Mouse (Mus musculus) sigmoid colon, adult 10 weeks (tissue): Measurements from ENCODE around the gene Glg1. TPM values are rescaled to one million over a fixed set of nuclear protein-coding genes. Genes with fewer than 3 reads are reported as not detected.

ENCODE experiments used
- polyA plus RNA-seq: library from polyadenylated mRNA; stranded (reverse); fragments of 350-450 nt; fragmentation: Illumina TruSeq; extraction: RNeasy Lipid Tissue Mini Kit (QIAGEN cat#74804); gene quantifications from one replicate; pipeline ENCODE4 v1.2.3, GENCODE M21; 2014; ENCODE audit warnings: low read depth, low replicate concordance

Glg1 gene
- 64.7 TPM for polyA plus RNA-seq

DNA sequence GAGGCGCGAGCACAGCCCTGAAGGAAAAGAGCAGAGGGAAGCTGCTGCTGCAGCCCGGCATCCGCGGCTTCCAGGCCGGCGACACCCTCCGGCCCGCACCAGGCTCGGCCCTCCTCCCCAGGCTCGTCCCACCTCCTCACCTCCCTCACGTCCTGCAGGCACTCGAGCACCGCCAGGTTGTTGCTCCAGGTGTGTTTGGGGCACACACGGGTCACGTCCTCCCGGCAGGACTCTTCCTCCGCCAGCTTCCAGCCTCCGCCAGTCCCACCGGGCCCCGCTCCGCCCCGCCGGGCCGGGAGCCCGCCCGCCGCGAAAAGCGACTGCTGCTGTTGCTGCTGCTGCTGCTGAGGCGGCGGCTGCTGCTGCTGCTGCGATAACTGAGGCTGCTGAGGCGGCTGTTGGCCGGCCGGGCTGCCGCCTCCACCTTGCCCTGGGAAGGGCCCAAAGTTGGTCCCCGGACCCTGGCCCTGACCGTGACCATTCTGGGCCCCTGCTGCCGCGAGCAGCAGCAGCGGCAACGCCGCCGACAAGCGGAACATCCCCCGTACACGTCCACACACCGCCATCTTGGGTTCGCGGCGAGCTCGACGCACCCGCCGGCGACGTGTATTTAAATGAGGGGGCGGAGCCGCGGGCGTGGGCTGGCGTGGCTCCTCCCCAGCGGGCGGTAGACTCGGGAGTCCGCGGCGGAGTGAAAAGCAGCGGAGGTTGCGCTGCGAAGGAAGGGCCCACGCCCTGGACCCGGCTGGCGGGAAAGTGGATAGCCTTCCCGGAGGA is at the start of gene Glg1:
Glg1 (minus strand) TSS at position 586 of the 777 bp plus-strand sequence.

DNA sequence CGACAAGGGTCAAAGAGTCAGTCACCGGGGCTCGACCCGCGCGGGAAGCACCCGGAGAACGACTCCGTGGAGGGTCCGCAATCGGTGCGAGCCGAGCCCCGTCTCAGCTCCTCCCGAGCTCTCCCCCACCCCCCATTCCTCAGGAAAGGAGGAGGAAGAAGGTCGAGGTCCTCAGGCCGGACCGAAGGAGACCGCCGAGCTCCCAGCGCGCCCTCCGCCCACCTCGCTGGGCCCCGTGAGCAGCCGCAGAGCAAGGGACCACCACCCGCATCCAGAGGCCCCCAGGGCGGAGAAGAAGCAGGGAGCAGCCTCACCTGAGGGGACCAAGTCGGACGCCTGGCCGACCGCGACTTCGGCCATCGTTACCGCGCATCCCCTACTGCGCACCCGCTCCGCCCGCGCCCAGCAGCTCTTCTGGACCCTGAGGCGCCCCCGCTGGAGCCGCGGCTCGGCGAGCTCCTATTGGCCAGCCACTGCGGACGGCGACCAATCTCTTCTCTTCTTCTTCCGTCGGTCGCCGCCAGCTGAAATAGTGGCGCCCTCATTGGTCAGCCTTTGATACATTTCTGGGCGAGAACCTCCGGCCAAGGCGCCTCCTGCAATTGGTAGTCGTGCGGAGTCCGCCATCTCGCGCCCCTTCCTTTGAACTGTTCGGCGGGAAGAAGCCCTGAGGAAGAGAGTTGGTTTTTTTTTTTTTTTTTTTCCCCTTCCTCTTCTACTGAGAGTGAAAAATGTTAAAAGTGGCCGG is 41.0 kb upstream of the Glg1 start, which contains the start of gene Rfwd3:
Rfwd3 (minus strand) TSS at position 402 of the 748 bp plus-strand sequence.

Other genes with a start within 250 kb of the Glg1 start
- 17.6 TPM for gene Ddx19b, start 227.5 kb downstream of the Glg1 start, polyA plus RNA-seq
- gene Aars, start 226.1 kb downstream of the Glg1 start, polyA plus RNA-seq = 7.9 TPM
- 15.6 TPM for gene Exosc6, start 202.9 kb downstream of the Glg1 start, polyA plus RNA-seq
- gene Clec18a, start 166.8 kb downstream of the Glg1 start, polyA plus RNA-seq = not detected
- 35.3 TPM for gene Pdpr, start 164.6 kb downstream of the Glg1 start, polyA plus RNA-seq
- gene Rfwd3, start 41.0 kb upstream of the Glg1 start, polyA plus RNA-seq = 53.9 TPM
- gene Mlkl, start 79.0 kb upstream of the Glg1 start, polyA plus RNA-seq = 26.3 TPM
- 51.6 TPM for gene Fa2h, start 134.6 kb upstream of the Glg1 start, polyA plus RNA-seq